Mouse (Mus musculus) embryonic facial prominence, embryonic 14.5 days (tissue): ENCODE measurements around the gene Top1. TPM values are rescaled to one million over a fixed set of nuclear protein-coding genes. Genes with fewer than 3 reads are reported as not detected.

ENCODE experiments used
- ATAC-seq: fragments of 200-750 bp; cut with Nextera tagmentation; 2 replicates; pipeline ENCODE4 v1.8.0; 2017; ENCODE audit warnings: low read depth, moderate number of reproducible peaks, moderate TSS enrichment
- DNase-seq: peaks from one replicate; pipeline ENCODE4 v3.0.0-alpha.2; 2015; ENCODE audit warnings: low spot score
- H3K27ac ChIP-seq: fragments of 300-500 bp; sonication (generic); replicated peaks from 2 replicates; pipeline ENCODE4 v1.5.1; 2014; ENCODE audit warnings: low read depth, mild to moderate bottlenecking, low read length, moderate library complexity
- H3K27me3 ChIP-seq: fragments of 300-500 bp; sonication (generic); replicated peaks from 2 replicates; pipeline ENCODE4 v1.6.1; 2014; ENCODE audit warnings: low read length; ENCODE audit not compliant: control insufficient read depth, insufficient read depth
- H3K36me3 ChIP-seq: fragments of 300-500 bp; sonication (generic); 2 replicates; pipeline ENCODE4 v1.6.1; 2014; ENCODE audit warnings: low read length, mixed read lengths; ENCODE audit not compliant: control insufficient read depth, insufficient read depth
- H3K4me1 ChIP-seq: fragments of 300-500 bp; sonication (generic); 2 replicates; pipeline ENCODE4 v1.6.1; 2014; ENCODE audit warnings: antibody characterized with exemption, low read length; ENCODE audit not compliant: control insufficient read depth, insufficient read depth
- H3K4me2 ChIP-seq: fragments of 300-500 bp; sonication (generic); 2 replicates; pipeline ENCODE4 v1.6.1; 2014; ENCODE audit warnings: low read depth, mild to moderate bottlenecking, low read length, moderate library complexity, mixed read lengths
- H3K4me3 ChIP-seq: fragments of 300-500 bp; sonication (generic); 2 replicates; pipeline ENCODE4 v1.5.1; 2014; ENCODE audit warnings: low read depth, mild to moderate bottlenecking, low read length
- H3K9ac ChIP-seq: fragments of 300-500 bp; sonication (generic); 2 replicates; pipeline ENCODE4 v1.6.1; 2014; ENCODE audit warnings: low read depth, mild to moderate bottlenecking, low read length, moderate library complexity, mixed read lengths
- H3K9me3 ChIP-seq: fragments of 300-500 bp; sonication (generic); 2 replicates; pipeline ENCODE4 v1.6.1; 2016; ENCODE audit warnings: low read length; ENCODE audit not compliant: control insufficient read depth
- WGBS: fragments of 180-500 bp; shearing (Covaris S2); extraction: QIAGEN DNeasy Blood & Tissue Kit; methylation state at CpG from one replicate; pipeline ENCODE4 v1.1.7; 2014; 5-methylcytosine and 5-hydroxymethylcytosine counted together
- polyA plus RNA-seq: library from polyadenylated mRNA; unstranded; fragments of >200 nt; fragmentation: Nextera tagmentation; extraction: Ambion mirVana; gene quantifications from 2 replicates; pipeline ENCODE4 v1.2.1, GENCODE M21; 2014

Gene Top1
- 63.6 and 64.0 TPM in 2 replicates for polyA plus RNA-seq

GRCm38 (mm10) chr2:160645614-160646137 lies at the start of gene Top1:
Gene Top1 (plus strand): TSS chr2:160645888.
- Histone ChIP-seq H3K4me2 (peak within 1 kb of the TSS; percentile 61), H3K4me1 (peaks cover 23% of the 10 kb centered on the region), H3K9ac (peak within 1 kb of the TSS; percentile 99), H3K9me3 (no peaks in the 10 kb centered on the region), H3K27ac (peak within 1 kb of the TSS; percentile 99), H3K4me3 (peak within 1 kb of the TSS; percentile 100), H3K36me3 (no peaks in the 10 kb centered on the region), H3K27me3 (no peaks in the 10 kb centered on the region)
- DNase-seq (peak; percentile 100), ATAC-seq (peak; percentile 97)
- WGBS = 0% methylated on average over 16 of the region's 50 CpGs

DNA sequence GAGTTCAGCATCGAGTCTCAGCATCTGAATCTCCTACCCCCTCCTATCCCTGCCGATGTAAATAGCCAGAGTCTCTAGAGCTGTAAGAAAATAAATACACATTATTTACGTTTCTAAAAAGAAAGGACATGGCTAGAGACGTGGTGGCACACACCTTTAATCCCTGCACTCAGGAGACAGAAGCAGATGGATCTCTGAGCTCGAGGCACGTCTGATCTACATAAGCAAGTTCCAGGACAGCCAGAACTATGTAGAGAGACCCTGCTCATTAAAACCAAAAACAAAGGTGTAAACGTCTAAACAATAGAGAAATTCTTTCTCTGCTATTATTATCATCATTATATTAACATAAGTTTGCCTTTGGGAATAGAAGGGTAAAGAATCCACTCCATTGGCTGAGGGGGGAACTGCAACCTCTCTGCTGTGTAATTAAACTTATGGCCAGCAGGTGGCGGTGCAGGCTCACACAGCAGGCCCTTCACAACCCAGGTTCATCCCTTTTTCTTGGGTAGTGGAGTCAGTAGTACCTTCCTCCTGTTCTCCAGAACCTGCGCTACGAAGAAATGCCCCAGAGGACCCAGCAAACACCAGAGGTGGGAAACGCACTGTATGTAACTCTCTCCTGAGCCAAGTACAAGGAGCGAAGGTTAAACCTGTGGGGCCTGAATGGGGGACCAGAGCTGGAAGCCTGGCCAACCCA lies 48.0 kb upstream of the Top1 start:
- no peaks in the 10 kb centered on the region for H3K36me3 ChIP-seq
- no peaks in the 10 kb centered on the region for H3K4me1 ChIP-seq
- no peaks in the 10 kb centered on the region for H3K27me3 ChIP-seq
- no peaks in the 10 kb centered on the region for H3K9me3 ChIP-seq
- ATAC-seq = peak; percentile 74
- WGBS = 30% methylated on average over 12 of the region's 12 CpGs
- no peak overlapping the region for H3K27ac ChIP-seq
- H3K4me3 ChIP-seq = no peak overlapping the region; the same call in 1 of the 2 replicates
- peak overlapping the region; percentile 28; the same call in 1 of the 2 replicates for H3K4me2 ChIP-seq
- no peak overlapping the region for H3K9ac ChIP-seq
- DNase-seq = peak; percentile 71

GRCm38 (mm10) chr2:160601805-160602204 lies 43.9 kb upstream of the Top1 start:
- Histone ChIP-seq H3K4me1 (no peaks in the 10 kb centered on the region), H3K27me3 (no peaks in the 10 kb centered on the region), H3K9me3 (no peaks in the 10 kb centered on the region), H3K4me2 (no peak overlapping the region), H3K4me3 (no peak overlapping the region), H3K36me3 (no peaks in the 10 kb centered on the region), H3K27ac (no peak overlapping the region), H3K9ac (no peak overlapping the region)
- ATAC-seq (no peak), DNase-seq (peak; percentile 20)
- 63% methylated on average over 1 of the region's 1 CpGs for WGBS

GRCm38 (mm10) chr2:160603154-160603933 lies 42.3 kb upstream of the Top1 start:
- peak; percentile 72 for ATAC-seq
- Histone ChIP-seq H3K9me3 (no peaks in the 10 kb centered on the region), H3K4me3 (no peak overlapping the region), H3K4me2 (no peak overlapping the region), H3K27me3 (no peaks in the 10 kb centered on the region), H3K27ac (no peak overlapping the region), H3K4me1 (no peaks in the 10 kb centered on the region), H3K36me3 (no peaks in the 10 kb centered on the region), H3K9ac (no peak overlapping the region)
- WGBS = 61% methylated on average over 10 of the region's 10 CpGs
- peak; percentile 41 for DNase-seq

DNA sequence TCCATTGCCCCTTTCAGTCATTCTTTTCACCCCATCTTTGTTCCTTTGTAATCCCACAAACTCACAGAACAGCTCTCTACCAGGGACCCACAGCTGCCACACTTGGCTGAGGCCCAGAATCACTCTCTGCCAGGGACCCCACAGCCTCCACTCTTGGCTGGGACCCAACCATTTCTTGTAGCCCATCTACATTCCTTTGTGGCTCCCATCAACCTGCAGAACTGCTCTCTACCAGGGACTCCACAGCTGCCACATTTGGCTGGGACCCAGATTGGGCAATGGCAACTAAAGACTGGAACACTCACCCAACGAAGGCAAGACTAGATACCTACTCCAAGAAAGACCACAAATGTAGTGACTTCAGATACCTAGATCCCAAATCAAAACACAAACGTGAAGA lies 35.7 kb upstream of the Top1 start:
- H3K4me3 ChIP-seq = no peak overlapping the region
- ATAC-seq (peak; percentile 90), DNase-seq (peak; percentile 83)
- 52% methylated on average over 2 of the region's 2 CpGs for WGBS
- H3K4me2 ChIP-seq = no peak overlapping the region
- H3K4me1 ChIP-seq = 0 out of 2 replicates have a peak, but pooled peaks cover 6% of the 10 kb centered on the region
- no peak overlapping the region for H3K9ac ChIP-seq
- H3K27ac ChIP-seq = no peak overlapping the region
- no peaks in the 10 kb centered on the region for H3K36me3 ChIP-seq
- H3K27me3 ChIP-seq = no peaks in the 10 kb centered on the region
- H3K9me3 ChIP-seq = no peaks in the 10 kb centered on the region

- WGBS = 80% methylated on average over 5 of the region's 5 CpGs
Observed at GRCm38 (mm10) chr2:160613186-160613919, 32.3 kb upstream of the Top1 start.

DNA sequence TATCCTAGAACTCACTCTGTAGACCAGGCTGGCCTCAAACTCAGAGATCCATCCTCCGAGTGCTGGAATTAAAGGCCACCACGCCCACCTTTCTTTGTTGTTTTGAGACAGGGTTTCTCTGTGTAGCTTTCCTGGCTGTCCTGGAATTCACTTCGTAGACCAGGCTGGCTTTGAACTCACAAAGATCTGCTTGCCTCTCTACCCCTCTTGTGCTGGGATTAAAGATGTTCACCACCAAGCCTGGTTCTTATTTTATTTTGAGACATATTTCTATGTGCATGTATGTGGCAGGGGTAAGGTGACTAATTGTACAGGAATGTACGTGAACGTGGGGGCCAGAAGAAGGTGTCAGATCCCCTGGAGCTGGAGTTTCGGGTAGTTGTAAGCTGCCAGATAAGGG lies 27.9 kb upstream of the Top1 start:
- Histone ChIP-seq H3K9me3 (0 out of 2 replicates have a peak, but pooled peaks cover 4% of the 10 kb centered on the region), H3K36me3 (no peaks in the 10 kb centered on the region), H3K4me3 (no peak overlapping the region), H3K4me1 (peaks cover 22% of the 10 kb centered on the region), H3K27me3 (no peaks in the 10 kb centered on the region), H3K9ac (no peak overlapping the region), H3K27ac (no peak overlapping the region), H3K4me2 (no peak overlapping the region)
- 80% methylated on average over 6 of the region's 6 CpGs for WGBS
- ATAC-seq (no peak), DNase-seq (no peak)

More at GRCm38 (mm10) chr2:160613186-160613919, 32.3 kb upstream of the Top1 start:
- H3K36me3 ChIP-seq = no peaks in the 10 kb centered on the region
- H3K4me2 ChIP-seq = no peak overlapping the region
- no peak overlapping the region for H3K27ac ChIP-seq
- ATAC-seq = no peak
- no peaks in the 10 kb centered on the region for H3K9me3 ChIP-seq
- 0 out of 2 replicates have a peak, but pooled peaks cover 6% of the 10 kb centered on the region for H3K4me1 ChIP-seq
- no peak for DNase-seq
- H3K9ac ChIP-seq = no peak overlapping the region
- H3K27me3 ChIP-seq = no peaks in the 10 kb centered on the region
- no peak overlapping the region for H3K4me3 ChIP-seq

GRCm38 (mm10) chr2:160618619-160619220 lies 27.0 kb upstream of the Top1 start:
- no peaks in the 10 kb centered on the region for H3K36me3 ChIP-seq
- no peak overlapping the region for H3K9ac ChIP-seq
- no peak overlapping the region for H3K4me3 ChIP-seq
- H3K9me3 ChIP-seq = 0 out of 2 replicates have a peak, but pooled peaks cover 5% of the 10 kb centered on the region
- ATAC-seq = no peak
- 46% methylated on average over 6 of the region's 6 CpGs for WGBS
- peak; percentile 76 for DNase-seq
- no peak overlapping the region for H3K4me2 ChIP-seq
- H3K4me1 ChIP-seq = peaks cover 22% of the 10 kb centered on the region
- H3K27ac ChIP-seq = peak overlapping the region; percentile 65; the same call in 1 of the 2 replicates
- no peaks in the 10 kb centered on the region for H3K27me3 ChIP-seq
